Mouse (Mus musculus): ENCODE measurements at regions not wholly inside any gene's neighbourhood (a gene's known extent, or its start where the extent isn't known, plus 50 kb on each side); places are given as distances from the start of the nearest gene placed in this dataset.

DNA sequence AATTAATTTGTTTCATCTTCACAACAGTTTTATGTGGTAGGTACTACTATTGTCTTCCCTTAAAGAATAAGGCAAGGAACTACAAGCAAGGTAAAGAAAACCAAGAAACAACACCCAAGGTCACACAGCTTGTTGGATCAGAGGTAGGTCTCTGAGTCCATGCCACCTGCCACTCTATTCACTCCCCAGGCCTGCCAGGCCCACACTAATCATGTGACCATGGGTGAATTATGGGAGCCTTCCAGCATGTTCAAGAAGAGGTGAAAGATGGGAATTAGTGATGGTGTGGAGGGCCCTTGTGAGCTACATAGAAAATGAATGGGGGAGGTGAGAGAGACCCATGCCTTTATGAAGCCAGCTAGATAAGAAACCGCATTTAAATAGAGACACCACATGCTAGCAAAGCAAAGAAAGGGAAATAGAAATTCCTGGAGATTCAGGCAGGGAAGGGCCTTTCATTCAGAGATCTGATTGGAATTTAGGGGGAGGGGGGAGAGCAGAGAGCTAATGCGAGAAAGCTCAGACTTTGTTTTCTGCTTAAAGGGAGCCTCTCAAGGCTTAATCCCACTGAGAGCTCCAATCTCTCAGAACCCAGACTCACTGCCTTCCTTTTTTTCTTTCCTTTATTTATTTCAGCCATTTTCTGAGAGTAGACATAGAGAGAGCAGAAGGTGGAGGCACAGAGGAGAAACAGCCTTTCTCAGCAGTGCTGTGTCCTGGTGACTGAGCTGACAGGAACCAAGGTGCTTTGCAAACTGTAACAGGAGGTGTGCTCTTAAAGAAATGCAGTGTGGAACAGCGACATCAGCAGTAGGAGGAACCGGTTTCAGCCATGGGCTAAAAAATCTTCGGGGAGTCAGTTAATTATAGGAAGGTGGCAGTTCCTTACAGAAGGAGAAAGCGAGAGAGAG is 160.0 kb downstream of the Spata19 start:
- DNase-seq (ENCODE audit: low read depth) = no peak

DNA sequence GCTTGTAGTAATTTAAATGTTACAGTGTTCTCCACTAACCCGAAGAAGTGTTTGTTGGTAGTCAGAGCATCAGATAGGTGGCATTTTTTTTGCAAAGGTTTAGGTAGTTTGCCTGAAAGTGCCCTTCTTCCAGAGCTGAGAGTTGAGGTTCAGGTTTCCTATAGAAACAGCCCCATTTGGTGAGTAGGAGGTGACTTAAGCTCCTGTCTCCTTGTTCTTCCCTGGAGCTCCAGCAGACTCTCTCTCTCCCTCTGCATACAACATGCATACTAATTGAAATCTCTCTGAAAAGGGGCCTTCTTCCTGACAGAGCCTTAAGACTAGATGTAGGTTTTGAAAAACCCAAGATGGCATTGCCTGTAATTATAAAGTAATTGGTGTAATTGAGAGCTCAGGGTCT is 161.3 kb downstream of the Spata19 start:
- no peak for DNase-seq (ENCODE audit: low read depth)

- DNase-seq (ENCODE audit: low read depth) = no peak
Observed at GRCm38 (mm10) chr9:27558286-27558685, 161.7 kb downstream of the Spata19 start.

- no peak for DNase-seq (ENCODE audit: low read depth)
Observed at GRCm38 (mm10) chr9:27568372-27569053, 171.9 kb downstream of the Spata19 start.

DNA sequence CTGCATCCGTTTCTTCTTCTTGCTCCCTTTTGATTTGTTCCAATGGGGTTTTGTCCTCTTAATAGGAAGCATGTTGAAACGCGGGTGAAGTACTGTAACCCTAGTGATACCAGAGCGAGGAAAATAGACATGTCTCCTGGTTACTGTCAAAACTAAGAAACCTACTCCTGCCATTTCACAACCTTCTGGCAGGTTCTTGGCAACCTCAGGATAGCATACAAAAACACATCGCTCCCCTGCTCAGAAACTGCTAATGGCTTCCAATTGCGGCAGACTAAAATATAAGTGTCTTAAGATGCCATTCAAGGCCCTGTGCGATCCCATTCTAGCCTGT is 172.4 kb downstream of the Spata19 start:
- no peak for DNase-seq (ENCODE audit: low read depth)

DNA sequence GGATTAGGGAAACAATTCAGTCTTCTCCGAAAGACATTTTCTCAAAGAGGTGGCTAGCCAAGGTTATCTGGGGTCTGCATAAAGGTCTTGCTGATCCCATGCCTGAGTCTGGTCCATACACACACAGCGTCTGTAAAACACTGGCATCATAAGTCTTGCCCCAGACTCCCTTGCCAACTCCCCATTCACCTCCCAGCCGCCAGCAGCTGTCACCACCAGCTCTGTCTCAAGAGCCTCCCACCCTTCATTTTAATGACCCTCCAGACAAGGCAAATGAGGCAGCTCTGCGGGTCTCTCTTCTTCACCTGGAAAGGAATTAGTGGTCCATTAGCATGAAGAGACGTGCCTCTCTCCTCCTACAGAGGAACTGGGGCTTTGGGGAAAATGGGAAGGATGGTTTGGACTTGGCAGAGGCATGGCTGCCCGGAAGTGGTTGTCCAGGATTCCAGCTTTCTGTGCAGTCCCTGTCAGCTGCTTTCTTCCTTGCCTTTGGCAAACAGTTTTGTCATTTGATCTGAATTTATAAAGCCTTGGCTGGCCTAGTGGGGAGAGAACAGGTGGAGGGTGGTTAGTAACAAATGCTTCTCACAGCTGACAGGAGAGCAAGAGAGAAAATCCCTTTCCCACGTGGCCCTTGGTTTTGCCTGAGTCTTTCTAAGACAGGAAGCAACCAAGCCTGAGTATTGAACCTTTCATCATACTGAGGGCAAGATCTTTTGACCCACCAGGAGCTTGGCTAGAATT is 173.3 kb upstream of the Opcml start:
- DNase-seq (ENCODE audit: low read depth) = no peak

DNA sequence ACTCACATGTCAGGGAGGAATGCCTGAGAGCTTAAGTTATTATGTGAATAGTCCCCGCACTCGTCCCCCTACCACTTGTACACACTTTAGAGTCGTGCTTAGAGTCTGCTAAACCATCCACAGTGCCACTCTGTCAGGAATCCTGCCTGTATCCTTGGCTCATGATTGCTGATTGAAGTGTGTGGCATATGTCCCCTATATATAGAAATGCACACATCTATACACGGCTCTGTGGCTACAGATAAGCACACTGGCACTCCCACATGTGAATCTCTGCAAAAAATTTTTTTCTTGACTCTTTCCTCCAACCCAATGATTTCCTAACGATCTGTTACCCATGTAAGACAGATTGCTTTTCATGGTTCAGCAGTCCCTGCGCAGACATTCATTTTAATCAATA is 155.7 kb upstream of the Opcml start:
- no peak for DNase-seq (ENCODE audit: low read depth)

DNA sequence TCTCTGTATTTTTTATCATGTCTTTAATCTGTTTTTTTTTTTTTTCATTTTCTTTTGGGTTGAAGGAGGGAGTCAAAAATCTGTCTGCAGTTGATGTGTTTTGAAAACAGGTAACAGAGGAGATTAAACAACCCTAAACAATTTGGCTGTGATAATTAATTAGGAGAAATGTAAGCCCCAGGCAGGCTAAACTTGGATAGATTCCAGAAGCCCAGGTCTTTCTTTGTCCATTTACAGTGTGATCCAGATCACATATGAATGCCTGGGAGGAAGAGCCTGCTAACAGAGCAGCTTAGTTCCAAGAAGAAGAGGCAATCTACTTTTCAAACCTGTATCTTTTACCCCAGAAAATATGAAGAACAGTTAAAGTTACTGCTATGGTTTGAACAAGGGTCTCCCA is 150.0 kb upstream of the Opcml start:
- no peak for DNase-seq (ENCODE audit: low read depth)

- no peak for DNase-seq (ENCODE audit: low read depth)
Observed at GRCm38 (mm10) chr9:27643312-27643711, 147.3 kb upstream of the Opcml start.

GRCm38 (mm10) chr9:27643916-27644315 is 146.7 kb upstream of the Opcml start:
- peak; percentile 3 for DNase-seq (ENCODE audit: low read depth)

- DNase-seq (ENCODE audit: low read depth) = no peak
Observed at GRCm38 (mm10) chr9:27645435-27645834, 145.1 kb upstream of the Opcml start.

- no peak for DNase-seq (ENCODE audit: low read depth)
Observed at GRCm38 (mm10) chr9:27646100-27646499, 144.5 kb upstream of the Opcml start.

DNA sequence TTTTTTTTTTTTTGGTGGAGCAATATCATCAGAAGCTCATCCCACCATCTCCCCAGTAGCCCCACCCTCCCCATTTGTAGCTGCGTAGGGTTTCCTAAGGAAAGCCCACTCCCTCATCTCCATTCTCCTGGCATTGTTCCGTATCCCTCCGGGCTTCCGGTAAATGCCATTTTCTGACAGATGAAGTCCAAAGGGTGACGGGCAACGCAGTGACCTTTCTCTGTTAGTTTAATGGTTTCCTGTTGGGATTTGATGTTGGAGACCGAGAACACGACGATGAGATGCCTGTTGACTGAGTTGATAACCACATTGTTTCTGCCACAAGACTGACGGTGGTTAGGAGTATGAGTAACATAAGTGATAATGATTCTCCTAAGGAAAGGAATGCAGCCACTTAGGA is 143.6 kb upstream of the Opcml start:
- no peak for DNase-seq (ENCODE audit: low read depth)

GRCm38 (mm10) chr9:27658001-27658400 is 132.6 kb upstream of the Opcml start:
- no peak for DNase-seq (ENCODE audit: low read depth)

- DNase-seq (ENCODE audit: low read depth) = no peak
Observed at GRCm38 (mm10) chr9:27661431-27662300, 128.9 kb upstream of the Opcml start.

- DNase-seq (ENCODE audit: low read depth) = no peak
Observed at GRCm38 (mm10) chr9:27663230-27663629, 127.3 kb upstream of the Opcml start.

DNA sequence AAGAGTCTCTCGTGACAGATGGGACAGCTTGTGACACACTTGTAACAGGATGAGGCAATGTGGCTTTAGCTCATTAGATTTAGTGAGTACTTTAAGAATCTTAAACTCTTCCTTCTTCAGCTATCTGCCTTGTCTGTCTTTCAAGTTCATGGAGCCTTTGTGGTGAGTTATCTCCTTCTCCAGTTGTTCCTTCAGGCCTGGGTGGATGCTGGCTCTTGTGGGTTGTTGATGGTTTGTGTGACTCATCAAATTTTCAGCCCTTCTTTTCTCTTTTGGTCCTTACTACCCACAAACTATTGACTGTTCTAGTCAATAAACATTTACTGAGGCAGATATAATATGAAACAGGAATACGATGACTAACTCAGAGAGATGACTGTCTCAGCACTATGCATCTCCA is 124.9 kb upstream of the Opcml start:
- no peak for DNase-seq (ENCODE audit: low read depth)

- no peak for DNase-seq (ENCODE audit: low read depth)
Observed at GRCm38 (mm10) chr9:27670032-27670740, 120.4 kb upstream of the Opcml start.

DNA sequence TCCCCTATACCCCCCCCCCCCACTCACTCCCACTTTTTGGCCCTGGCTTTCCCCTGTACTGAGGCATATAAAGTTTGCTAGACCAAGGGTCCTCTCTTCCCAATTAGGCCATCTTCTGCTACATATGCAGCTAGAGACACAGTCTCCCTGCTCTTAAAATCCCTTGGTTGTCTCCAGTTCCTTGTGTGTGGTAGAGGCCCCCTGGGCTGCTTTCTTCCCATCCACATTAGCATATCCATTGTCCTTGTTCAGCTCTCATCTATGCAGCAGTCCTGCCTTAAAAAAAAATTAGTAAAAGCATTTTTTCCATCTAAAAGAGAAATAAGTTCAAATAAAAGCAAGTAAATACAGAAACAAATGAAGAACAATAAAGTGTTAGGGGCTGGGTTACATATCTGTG is 105.2 kb upstream of the Opcml start:
- no peak for DNase-seq (ENCODE audit: low read depth)

- DNase-seq (ENCODE audit: low read depth) = no peak
Observed at GRCm38 (mm10) chr9:27691616-27692015, 99.0 kb upstream of the Opcml start.

DNA sequence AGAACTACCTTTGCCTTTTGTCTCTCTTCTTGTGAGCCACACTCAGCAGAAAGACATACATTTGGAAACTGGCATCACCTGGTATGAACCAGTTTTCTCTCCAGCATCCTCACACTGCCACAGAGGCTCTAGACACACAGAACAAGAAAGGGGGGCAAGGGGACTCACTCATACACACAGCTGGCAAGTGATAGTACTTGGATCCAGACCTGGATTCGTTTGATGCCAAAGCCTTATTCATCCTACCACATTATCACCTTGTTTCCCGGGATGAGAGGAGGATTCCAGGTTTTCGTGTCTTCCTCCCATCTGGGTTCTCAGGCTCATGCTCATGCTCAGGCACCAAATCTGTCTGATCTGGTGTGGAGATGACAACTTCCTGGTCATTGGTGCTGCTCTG is 97.8 kb upstream of the Opcml start:
- DNase-seq (ENCODE audit: low read depth) = no peak
